Mouse (Mus musculus) inflammation-experienced regulatory T-cells, adult 16 weeks (primary cell): ENCODE data around the gene Dio3. TPM values are rescaled to one million over a fixed set of nuclear protein-coding genes. Genes with fewer than 3 reads are reported as not detected.

Experiments
- polyA plus RNA-seq: library from polyadenylated mRNA; unstranded; fragments of 100-300 nt; shearing (Covaris generic); gene quantifications from one replicate; pipeline ENCODE4 v1.2.1, GENCODE M21; 2017

Gene Dio3
- not detected for polyA plus RNA-seq

DNA sequence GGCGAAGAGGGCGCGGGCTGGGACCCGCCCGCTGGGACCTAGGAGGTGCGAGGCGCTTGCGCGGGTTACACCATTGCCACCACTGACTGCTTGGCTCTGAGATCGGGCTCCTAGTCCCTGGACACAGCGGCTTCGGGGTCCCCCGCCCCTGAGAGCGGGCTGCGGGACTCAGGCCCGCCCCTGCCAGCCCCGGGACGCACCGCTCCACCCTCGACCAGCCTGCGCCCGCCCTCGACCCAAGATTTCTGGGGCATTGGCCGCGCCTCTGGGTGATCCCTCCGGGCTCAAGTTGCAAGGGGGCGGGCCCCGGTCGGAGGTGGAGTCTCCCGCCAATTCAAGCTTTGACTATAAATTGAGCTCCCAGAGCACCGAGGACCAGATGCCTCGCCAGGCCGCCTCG is at the start of gene Dio3:
TSS of gene Dio3 (plus strand) at position 216 of the 400 bp plus-strand sequence.

Other genes starting within 250 kb of the Dio3 start
- 261 TPM for gene Ppp2r5c, start 168.1 kb downstream of the Dio3 start, polyA plus RNA-seq